Mouse (Mus musculus) forebrain, postnatal 0 days (tissue): ENCODE data around the gene Nipal4. TPM values are rescaled to one million over a fixed set of nuclear protein-coding genes. Genes with fewer than 3 reads are reported as not detected.

ENCODE experiments used
- ATAC-seq: fragments of 200-750 bp; cut with Nextera tagmentation; 2 replicates; pipeline ENCODE4 v1.8.0; 2017; ENCODE audit warnings: mild to moderate bottlenecking, moderate library complexity
- DNase-seq: peaks from one replicate; pipeline ENCODE4 v3.0.0-alpha.2; 2015
- H3K27ac ChIP-seq: fragments of 300-500 bp; sonication (generic); 2 replicates; pipeline ENCODE4 v1.5.1; 2014; ENCODE audit warnings: low read depth, mild to moderate bottlenecking, antibody characterized with exemption, low read length, moderate library complexity, mixed read lengths
- H3K27me3 ChIP-seq: fragments of 300-500 bp; sonication (generic); 2 replicates; pipeline ENCODE4 v1.6.1; 2014; ENCODE audit warnings: mild to moderate bottlenecking, low read length, mixed read lengths; ENCODE audit not compliant: insufficient read depth
- H3K36me3 ChIP-seq: fragments of 300-500 bp; sonication (generic); 2 replicates; pipeline ENCODE4 v1.6.1; 2014; ENCODE audit warnings: mild to moderate bottlenecking, moderate library complexity; ENCODE audit not compliant: insufficient read depth
- H3K4me1 ChIP-seq: fragments of 300-500 bp; sonication (generic); 2 replicates; pipeline ENCODE4 v1.6.1; 2014; ENCODE audit warnings: antibody characterized with exemption; ENCODE audit not compliant: insufficient read depth
- H3K4me2 ChIP-seq: fragments of 300-500 bp; sonication (generic); 2 replicates; pipeline ENCODE4 v1.6.1; 2014; ENCODE audit warnings: low read depth, mild to moderate bottlenecking, moderate library complexity
- H3K4me3 ChIP-seq: fragments of 300-500 bp; sonication (generic); 2 replicates; pipeline ENCODE4 v1.5.1; 2014; ENCODE audit warnings: low read depth, low read length, mixed read lengths
- H3K9ac ChIP-seq: fragments of 300-500 bp; sonication (generic); 2 replicates; pipeline ENCODE4 v1.6.1; 2014; ENCODE audit warnings: mild to moderate bottlenecking
- H3K9me3 ChIP-seq: fragments of 300-500 bp; sonication (generic); 2 replicates; pipeline ENCODE4 v1.6.1; 2016; ENCODE audit warnings: low read length
- CTCF ChIP-seq: sonication (generic); IDR thresholded peaks from 2 replicates; pipeline ENCODE4 v1.5.1; 2016; ENCODE audit warnings: antibody characterized with exemption, control low read depth, low read depth
- WGBS: fragments of 180-500 bp; shearing (Covaris S2); extraction: QIAGEN DNeasy Blood & Tissue Kit; methylation state at CpG from one replicate; pipeline ENCODE4 v1.1.7; 2014; 5-methylcytosine and 5-hydroxymethylcytosine counted together
- polyA plus RNA-seq: library from polyadenylated mRNA; unstranded; fragments of >200 nt; fragmentation: Nextera tagmentation; extraction: Ambion mirVana; gene quantifications from 2 replicates; pipeline ENCODE4 v1.2.1, GENCODE M21; 2015
- total RNA-seq: library from RNA; depleted of rRNA; stranded (reverse); fragments of >200 nt; gene quantifications from 2 replicates; pipeline ENCODE4 v1.2.3, GENCODE M21; 2014

Gene Nipal4
- total and polyA plus RNA-seq, 2 experiments from 2014 or later = 0.07 to 0.14 TPM

DNA sequence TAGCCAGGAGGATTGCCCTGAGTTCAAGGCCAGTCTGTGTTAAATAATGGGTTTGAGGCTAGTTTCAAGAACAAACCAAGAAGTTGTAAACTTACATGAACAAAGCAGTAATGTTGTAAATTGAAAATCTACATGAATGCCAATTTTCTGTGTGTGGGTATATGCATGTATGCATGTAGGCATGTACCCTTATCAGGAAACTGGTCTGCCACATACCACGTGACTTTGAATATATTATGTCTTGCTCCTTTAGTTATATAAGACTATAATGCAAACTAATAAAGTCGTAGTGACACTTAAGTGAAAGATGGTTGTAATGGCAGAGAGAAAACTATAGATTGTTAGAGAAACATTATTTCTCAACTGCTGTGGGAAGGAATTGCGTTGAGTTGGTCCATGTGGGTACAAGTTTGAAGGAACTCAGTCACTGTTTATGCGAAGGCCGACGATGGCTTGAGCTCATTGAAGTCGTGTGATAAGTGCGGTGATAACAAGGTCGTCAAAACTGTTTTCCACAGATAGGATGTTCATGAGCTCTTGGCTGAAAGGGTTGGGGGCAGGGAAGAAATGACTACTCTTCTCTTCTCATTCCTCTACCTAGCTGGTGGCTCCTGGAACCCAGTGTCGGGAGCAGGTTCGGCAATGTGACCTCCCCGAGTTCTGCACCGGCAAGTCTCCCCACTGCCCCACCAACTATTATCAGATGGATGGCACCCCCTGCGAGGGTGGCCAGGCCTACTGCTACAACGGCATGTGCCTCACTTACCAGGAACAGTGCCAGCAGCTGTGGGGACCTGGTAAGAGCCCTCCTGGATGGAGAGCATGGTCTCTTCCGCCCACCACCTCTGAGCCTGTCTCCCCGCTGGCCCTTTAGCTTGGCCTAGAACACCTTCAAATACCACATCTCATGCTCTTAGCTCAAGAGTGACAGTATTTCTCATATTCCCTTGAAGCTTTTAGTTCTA lies 35.0 kb downstream of the Nipal4 start:
- TF ChIP-seq CTCF = no peak
- DNase-seq (no peak), ATAC-seq (no peak)
- Histone ChIP-seq H3K27ac (no peak overlapping the region), H3K4me2 (no peak overlapping the region), H3K9ac (no peak overlapping the region), H3K27me3 (no peaks in the 10 kb centered on the region), H3K36me3 (peaks cover 52% of the 10 kb centered on the region), H3K4me3 (no peak overlapping the region), H3K9me3 (no peaks in the 10 kb centered on the region), H3K4me1 (no peaks in the 10 kb centered on the region)
- WGBS = 93% methylated on average over 17 of the region's 17 CpGs

DNA sequence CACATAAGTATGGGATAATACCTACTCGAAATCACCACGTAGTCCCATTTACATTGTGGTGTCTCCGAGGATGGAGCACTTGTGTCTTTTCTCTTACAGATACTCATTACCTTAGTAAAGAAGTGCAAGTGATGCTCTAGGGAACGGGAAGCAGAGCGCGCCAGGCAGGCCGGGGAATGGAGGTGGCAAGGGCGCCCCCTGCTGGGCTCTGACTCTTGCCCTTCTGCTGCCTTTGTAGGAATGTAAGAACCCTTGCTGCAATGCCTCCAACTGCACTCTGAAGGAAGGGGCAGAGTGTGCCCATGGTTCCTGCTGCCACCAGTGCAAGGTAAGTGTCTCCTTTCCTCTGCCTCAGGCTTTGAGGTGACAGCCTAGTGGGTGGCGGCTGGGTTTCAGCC lies 37.8 kb downstream of the Nipal4 start:
- WGBS = 67% methylated on average over 9 of the region's 9 CpGs
- peak; percentile 6 for DNase-seq
- H3K4me2 ChIP-seq = no peak overlapping the region

DNA sequence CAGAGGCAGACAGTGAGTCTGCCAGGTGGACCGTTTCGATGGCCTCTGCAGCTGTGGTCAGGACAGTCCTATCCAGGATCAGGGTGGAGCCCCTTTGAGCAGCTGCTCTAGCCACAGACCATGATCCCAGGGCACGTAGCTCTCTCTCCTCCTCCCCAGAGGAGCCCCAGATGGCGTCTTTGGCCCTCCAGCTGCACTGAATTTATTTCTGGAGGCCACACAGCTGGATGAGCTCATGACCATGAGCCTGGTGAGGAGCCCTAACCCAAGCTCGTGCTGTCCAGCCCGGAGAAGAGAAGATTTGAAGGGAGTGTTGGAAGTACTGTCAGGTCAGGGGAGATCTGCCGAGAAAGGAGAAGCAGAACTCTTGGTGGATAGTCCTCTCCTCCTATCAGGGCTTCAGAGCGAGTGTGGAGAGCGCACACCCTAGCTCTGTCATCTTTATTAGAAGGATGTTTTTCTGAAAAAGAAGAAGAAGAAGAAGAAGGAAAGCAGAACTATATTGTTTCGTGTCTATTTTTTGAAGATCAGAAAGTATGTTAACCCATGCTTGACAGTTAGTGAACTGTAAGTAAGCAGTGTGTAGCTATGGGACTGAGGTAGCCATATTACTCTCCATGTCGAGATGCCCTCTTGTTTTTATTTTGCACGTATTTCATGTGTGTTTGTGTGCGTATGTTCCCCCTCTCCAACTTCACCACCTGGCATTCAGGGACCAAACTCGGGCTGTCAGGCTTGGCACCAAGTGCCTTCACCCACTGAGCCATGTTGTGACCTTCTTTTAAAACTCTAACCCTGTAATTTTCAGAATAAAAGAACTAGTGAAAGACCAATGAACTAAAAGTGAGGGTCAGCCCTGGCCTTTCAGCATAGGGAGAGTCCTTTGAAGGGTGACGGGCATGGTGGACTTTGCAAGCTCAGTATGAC lies 38.4 kb downstream of the Nipal4 start:
- Histone ChIP-seq H3K9me3 (no peaks in the 10 kb centered on the region), H3K36me3 (peaks cover 57% of the 10 kb centered on the region), H3K27ac (no peak overlapping the region), H3K4me2 (no peak overlapping the region), H3K4me1 (no peaks in the 10 kb centered on the region), H3K4me3 (no peak overlapping the region), H3K9ac (no peak overlapping the region), H3K27me3 (no peaks in the 10 kb centered on the region)
- no peak for ATAC-seq
- no peak for TF ChIP-seq CTCF
- DNase-seq = no peak
- WGBS = 85% methylated on average over 15 of the region's 15 CpGs

More for the DNA sequence above, 37.8 kb downstream of the Nipal4 start:
- Histone ChIP-seq H3K27ac (no peak overlapping the region), H3K9ac (no peak overlapping the region), H3K36me3 (peaks cover 51% of the 10 kb centered on the region), H3K27me3 (no peaks in the 10 kb centered on the region), H3K4me1 (no peaks in the 10 kb centered on the region), H3K9me3 (no peaks in the 10 kb centered on the region), H3K4me3 (no peak overlapping the region)
- no peak for ATAC-seq
- peak; percentile 52 for TF ChIP-seq CTCF

DNA sequence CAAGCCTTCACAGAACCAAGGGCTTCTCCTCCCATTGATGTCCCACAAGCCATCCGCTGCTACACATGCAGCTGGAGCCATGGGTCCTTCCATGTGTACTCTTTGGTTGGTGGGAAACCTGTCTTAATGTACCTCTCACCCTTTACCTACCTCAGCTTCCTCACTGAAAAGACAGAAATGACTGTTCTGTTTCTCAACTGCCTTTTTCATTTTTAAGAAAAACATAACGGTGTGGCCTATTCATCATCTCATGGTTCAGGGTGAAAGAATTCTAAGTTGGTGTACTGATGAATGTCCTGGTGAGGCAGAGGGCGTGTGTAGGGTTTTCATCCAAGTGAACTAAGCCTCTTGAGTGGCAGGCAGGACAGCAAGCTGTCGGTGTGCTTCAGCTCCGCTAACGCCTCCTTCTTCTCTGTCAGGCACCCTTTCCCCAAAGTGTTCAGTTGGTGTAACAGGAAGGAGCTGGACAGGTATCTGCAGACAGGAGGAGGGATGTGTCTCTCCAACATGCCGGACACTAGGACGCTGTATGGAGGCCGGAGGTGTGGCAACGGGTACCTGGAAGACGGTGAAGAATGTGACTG lies 39.4 kb downstream of the Nipal4 start:
- no peak for TF ChIP-seq CTCF

DNA sequence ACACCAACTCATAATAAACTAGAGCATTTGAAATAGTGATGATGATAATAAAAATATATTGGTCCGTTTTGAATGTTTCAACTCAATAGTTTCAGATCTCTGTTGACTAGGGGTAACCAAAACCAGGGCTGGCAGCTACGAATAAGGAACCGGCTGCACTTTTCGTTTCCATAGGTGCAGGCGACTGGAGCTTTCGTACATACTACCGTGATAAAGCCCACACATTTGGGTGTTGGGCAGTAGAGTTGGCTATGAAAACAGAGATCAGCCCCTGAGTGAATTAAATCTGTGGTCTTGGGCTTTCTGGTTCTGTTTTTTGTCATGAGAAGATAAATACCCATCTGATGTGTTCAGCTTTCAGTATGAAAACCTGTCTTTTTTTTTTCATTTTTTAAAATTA lies 40.0 kb downstream of the Nipal4 start:
- H3K9me3 ChIP-seq = no peaks in the 10 kb centered on the region
- no peak overlapping the region for H3K4me3 ChIP-seq
- H3K27ac ChIP-seq = no peak overlapping the region
- ATAC-seq = no peak
- no peak overlapping the region for H3K9ac ChIP-seq
- H3K36me3 ChIP-seq = peaks cover 59% of the 10 kb centered on the region
- H3K4me1 ChIP-seq = no peaks in the 10 kb centered on the region
- TF ChIP-seq CTCF = no peak
- DNase-seq = no peak
- no peak overlapping the region for H3K4me2 ChIP-seq
- no peaks in the 10 kb centered on the region for H3K27me3 ChIP-seq
- WGBS = 96% methylated on average over 7 of the region's 7 CpGs

More for the DNA sequence above, 39.4 kb downstream of the Nipal4 start:
- no peaks in the 10 kb centered on the region for H3K9me3 ChIP-seq
- H3K9ac ChIP-seq = no peak overlapping the region
- WGBS = 91% methylated on average over 11 of the region's 11 CpGs
- no peak overlapping the region for H3K27ac ChIP-seq
- no peak overlapping the region for H3K4me3 ChIP-seq
- DNase-seq = no peak
- no peak overlapping the region for H3K4me2 ChIP-seq
- ATAC-seq = no peak
- H3K4me1 ChIP-seq = no peaks in the 10 kb centered on the region
- no peaks in the 10 kb centered on the region for H3K27me3 ChIP-seq
- peaks cover 64% of the 10 kb centered on the region for H3K36me3 ChIP-seq

DNA sequence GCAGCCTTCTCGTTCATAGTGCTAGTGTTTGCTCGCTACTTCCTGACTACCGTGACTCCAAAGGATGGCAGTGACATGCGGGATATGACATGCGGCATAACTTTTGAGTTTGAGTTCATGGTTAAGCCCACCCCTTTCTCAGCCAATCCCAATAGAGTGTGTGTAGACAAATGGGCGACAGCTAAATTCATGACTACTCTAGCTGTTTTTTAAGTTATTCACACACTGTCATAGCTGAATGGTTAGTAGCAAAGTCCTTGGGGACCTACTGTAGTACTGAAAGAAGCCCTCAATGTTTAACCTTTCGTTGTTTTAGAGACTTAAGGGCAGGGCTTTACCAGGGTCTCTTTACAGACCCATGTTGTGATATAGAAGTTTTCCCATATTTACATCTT lies 40.5 kb downstream of the Nipal4 start:
- TF ChIP-seq CTCF = no peak
- no peak overlapping the region for H3K4me2 ChIP-seq
- DNase-seq (no peak), ATAC-seq (no peak)
- H3K4me3 ChIP-seq = no peak overlapping the region
- H3K27ac ChIP-seq = no peak overlapping the region
- H3K4me1 ChIP-seq = no peaks in the 10 kb centered on the region
- H3K36me3 ChIP-seq = peaks cover 56% of the 10 kb centered on the region
- no peak overlapping the region for H3K9ac ChIP-seq
- H3K27me3 ChIP-seq = no peaks in the 10 kb centered on the region
- H3K9me3 ChIP-seq = no peaks in the 10 kb centered on the region
- WGBS = 94% methylated on average over 7 of the region's 7 CpGs
